Mouse (Mus musculus) v-Abl transformed pro-B cells (cell line): ENCODE results near the gene Gars.

Source experiments
- in situ Hi-C, 2 experiments: fragments of 400-800 bp; cut with MboI; formaldehyde crosslinking; loops; one replicate each; pipeline ENCODE4 v1.15.1; 2025; ENCODE audit not compliant: unreplicated experiment in 2 of 2

Gars gene

DNA sequence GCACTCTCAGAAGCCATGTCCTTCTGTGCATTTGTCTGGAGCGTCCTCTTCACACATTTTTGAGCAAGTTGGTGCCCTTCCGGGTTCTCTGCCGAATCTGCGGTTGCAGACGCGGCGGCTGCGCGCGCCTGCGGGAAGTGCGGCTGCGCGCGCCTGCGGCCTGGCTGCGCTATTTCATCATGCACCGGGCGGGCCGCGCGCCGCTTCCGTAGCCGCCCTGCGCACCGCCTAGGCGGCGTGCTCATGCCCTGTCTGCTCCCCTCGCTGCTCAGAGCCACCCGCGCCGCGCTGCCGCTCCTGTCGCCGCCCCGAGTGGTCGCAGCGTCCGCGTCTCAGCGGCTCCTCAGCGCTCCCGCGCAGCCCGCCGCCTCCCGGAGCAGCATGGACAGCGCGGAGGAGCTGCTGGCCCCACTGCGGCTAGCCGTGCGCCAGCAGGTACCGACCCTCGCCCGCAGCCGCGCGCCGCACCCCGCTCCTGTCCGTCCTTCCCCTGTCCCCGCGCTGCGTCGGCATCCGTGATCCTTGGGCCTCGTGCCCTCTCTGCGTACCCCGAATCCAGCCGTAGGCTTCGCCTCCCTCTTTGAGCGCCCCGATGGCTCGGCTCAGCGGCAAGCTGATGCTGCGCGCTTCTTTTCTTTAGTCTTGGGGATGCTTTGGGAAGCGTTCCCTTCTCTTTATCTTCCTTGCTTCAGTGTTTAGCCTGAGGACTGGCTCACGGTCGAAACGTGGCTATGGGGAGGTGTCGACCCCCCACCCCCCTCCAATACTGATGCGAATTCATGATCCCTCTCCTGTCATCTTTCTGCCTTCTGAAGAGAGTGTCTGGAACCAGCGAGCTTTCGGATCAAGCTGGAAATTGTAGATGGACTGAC, at the start of gene Gars:
Gene Gars (plus strand): TSS at position 209 of the 872 bp plus-strand sequence.
- in situ Hi-C loops = loop anchor here in 1 of 2 experiments (5.0 to 25.0 kb wide), 3 partner anchors 226 to 1674 kb away; partner anchors contain the start of genes Avl9 and Lsm5

DNA sequence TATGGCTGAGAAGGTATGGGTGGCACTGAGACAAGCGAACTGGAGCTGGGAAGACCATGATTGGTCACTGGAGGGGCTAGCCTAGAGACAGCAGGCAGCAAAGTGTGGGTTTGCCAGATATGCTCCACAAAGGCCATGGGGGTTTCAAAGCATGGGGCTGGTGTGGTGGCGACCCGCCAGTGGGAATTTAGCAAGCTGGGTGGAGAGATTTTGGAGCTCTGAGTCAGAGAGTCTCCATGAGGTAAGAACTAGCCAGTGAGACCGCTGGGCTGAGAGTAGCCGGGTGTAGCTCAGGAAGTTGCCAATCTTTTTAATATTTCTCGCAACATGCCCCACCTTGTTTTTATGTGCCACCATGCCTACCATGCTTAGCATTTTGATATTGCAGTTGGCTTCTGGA, 49.7 kb upstream of the Gars start:
- in situ Hi-C loops = no loop called here

DNA sequence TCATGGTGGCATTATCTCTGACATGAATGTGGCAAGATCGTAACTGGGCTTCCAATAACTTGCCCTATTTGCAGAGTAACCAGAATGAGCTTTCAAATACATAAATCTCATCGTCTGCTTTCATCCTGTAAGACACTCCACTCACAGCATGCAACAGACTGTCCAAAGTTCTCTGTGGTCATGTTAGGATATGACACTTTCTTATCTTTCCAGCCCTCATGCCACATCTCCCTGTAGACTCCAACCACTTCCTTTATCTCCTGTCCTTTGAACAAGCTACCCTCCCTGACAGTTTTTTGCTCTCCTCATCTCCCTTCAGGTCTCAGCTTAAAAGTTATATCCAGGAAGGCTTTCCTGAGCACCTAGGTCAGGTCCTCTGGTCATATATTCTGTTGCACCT, 46.6 kb upstream of the Gars start:
- in situ Hi-C loops = loop anchor here (5.0 to 10.0 kb wide), 8 partner anchors 69 to 406 kb away; partner anchors contain the start of gene Znrf2 (in 1 of the 2)

DNA sequence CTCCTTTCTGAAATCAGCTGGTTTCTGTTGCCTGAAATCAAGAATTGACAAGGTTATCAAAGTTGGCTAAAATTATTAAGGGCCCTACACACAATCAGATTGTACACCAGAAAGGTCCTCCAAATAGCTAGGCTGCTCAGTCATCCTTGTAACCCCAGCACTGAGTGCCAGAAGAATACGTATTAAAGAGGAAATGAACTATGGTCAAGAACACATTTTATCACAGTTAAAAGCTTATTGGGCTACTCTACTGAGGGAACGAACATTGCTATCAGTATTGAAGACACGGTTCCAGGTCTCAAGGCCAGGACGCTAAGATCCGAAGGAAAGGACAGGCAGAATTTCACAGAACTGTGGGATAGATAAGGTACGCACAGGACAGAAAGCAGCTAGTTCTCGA, 45.7 kb upstream of the Gars start:
- in situ Hi-C loops = loop anchor here (5.0 to 10.0 kb wide), 8 partner anchors 70 to 407 kb away; partner anchors contain the start of gene Znrf2 (in 1 of the 2)

DNA sequence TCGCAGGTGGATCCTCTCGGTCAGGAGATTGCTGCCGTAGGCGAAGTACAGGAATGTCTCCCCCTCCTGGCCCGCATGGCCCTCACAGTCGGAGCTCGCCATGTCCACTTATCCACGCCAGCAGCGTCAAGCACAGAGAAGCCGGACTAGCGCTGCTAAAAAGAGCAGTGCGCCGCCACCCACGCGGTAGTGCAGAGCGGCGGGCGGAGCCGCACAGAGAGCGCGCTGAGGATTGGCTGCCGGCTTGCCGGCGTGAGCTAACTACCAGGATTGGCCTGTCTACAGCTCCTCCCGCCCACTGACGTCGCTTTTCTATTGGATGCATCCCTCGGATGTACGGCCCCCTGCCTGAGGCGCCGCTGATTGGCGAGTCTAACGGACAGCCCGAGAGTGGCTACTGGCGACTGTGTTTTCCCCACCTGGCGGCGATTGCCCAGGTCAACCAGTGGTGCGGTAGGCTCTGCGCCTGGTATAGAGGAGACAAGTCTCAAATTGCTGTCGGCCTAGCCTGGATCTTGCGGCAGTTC, 45.0 kb upstream of the Gars start, which contains the start of gene Ggct:
Gene Ggct (minus strand): TSS at position 217 of the 527 bp plus-strand sequence.
- in situ Hi-C loops = loop anchor here (5.0 to 10.0 kb wide), 8 partner anchors 70 to 408 kb away; partner anchors contain the start of gene Znrf2 (in 1 of the 2)

DNA sequence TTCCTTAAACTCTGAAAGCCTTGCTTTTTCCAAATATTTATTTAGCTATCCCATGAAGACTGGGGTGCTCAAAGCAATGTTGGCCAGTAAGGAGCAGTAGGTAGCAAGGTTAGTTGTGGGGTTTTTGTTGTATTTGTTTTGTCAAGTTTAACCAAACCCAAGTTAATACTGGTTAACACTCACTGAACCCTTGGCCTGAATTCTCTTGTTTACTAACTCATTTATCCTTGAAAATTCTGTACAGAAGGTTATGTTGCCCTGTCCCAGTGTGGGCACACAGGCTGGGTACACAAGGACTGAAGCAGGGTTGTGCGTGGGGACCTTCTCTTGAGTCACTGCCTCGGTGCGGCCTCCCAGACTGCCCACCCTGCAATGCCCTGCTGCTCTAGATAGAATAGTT, 41.4 kb upstream of the Gars start:
- in situ Hi-C loops = loop anchor here in 1 of 2 experiments (10.0 kb wide), 3 partner anchors 182 to 412 kb away; partner anchors contain the start of gene Znrf2

DNA sequence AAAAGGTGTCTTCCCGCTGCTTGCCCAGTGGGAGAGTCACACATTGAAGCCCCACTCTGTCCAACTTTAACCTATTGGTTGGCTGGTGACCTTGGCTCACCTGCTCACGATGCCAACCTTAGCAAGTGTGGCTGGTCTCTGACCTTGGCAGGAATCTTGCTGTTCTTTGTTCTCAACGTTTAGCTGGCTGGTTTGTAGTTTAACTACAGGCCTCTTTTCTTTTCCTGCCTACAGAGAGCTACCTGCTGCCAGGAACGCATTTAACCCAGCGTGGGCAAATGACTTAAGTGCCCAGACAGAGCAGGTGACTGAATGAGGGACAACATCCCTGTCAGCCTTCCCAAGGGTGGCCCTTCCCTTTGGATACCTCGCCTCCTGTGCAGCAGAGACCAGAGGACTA, 40.1 kb upstream of the Gars start:
- in situ Hi-C loops = loop anchor here in 1 of 2 experiments (10.0 kb wide), 3 partner anchors 183 to 413 kb away; partner anchors contain the start of gene Znrf2

DNA sequence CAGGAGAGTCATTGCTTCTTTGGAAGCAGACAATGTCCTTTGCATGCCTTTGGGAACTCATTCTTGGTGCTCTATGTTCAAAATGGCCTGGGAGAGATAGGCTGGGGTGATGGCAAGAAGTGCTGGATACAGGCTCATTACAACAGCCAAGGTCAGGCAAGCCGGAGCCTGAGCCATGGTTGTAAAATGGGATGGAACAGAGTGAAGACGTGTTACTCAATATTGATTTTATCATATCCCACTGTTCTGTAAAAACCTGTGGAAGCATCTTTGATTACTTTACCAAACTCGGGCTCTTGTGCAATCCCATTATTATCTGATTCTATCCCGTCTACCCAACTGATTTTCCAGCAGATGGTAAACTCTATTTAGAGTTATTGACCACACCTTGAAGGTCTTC, 36.5 kb upstream of the Gars start:
- in situ Hi-C loops = no loop called here

DNA sequence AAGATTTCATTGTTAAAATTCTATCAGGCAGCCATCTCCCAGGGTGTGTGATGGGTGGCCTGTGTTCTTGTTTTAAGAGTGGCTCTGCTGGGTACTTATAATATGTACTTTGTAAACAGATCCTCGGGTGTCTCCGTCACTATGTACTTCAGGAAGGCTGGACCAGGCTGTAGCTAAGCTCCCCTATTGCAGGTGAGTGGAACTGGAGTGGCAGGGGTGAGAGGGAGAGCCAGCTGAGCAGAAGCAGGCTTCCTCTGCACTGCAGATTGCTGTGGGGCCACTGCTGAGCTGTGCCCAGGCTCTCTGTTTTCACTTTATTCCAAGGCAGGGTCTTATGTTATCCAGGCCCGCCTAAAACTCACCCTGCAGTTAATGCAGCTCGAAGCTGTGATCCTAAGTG, 35.4 kb upstream of the Gars start:
- in situ Hi-C loops = no loop called here

DNA sequence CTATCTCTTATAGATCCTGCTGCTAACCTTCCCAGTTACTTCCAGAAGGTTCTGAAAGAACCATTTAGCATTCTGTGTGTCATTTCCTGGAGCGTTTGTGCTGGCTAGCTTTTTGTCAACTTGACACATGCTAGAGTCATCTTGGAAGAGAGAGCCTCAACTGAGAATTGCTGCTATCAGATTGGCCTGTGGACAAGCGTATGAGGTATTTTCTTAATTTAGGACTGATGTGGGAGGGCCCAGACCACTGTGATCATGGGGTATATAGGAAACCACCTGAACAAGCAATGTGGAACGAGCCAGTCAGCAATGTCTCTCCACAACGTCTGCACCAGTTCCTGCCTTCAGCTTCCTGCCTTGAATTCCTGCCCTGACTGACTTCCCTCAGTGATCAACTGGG, 34.2 kb upstream of the Gars start:
- in situ Hi-C loops = no loop called here

DNA sequence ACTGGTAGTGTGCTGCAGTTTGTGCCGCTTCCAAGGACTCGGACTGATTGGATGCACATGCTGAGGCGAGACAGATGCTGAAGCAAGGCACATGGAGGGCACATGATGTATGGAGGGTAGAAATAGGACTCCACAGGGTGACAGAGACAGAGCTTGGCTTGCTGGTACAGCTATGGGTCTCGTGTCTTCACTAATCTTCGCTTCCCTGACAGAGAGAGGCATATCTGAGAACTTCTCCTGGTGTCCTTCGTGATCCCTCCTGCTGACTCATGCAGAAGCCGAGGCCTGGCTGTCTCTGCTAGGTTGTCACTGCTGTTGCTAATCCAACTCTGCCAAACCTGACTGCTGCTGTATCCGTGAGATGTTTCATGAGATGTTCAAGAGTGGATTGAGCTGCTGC, 29.4 kb upstream of the Gars start:
- in situ Hi-C loops = no loop called here

DNA sequence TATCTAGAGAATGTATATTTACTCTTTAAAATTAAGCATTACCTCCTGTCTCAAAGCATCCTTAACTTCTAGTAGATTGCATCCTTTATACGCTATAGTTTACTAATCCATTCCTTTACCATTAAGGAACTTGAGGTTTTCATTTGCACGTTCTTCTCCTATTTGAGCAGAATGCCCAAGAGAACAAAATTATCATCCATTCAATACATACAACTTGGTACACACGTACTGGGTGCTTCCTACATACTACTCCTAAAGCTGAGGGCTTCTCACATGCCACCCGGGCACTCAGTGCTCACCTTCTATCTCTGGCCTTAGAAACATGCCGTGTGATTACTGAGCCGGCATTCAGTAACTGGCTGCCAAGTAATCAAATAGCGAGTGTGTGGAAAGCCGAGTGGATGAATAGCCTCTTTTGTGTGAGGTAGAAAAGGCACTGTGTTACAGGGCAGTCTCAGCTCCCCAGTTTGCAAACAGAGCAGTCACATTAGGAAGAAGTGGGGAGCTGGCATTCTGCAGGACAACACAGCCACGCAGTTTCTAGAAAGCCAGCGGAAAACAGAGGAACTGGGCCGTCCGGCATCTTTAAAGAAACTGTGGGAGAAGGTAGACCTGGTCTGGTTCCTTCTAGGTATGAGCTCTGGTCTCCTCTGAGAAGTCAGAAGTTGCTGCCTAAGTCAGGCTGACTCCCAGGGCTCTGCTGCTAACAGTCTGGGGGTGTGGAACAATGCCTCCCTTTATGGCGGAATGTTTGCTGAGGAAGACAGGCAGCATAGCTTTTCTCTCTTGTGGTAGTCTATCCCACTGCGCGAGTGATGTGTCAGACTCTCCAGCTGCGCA, 28.2 kb upstream of the Gars start:
- in situ Hi-C loops = no loop called here

DNA sequence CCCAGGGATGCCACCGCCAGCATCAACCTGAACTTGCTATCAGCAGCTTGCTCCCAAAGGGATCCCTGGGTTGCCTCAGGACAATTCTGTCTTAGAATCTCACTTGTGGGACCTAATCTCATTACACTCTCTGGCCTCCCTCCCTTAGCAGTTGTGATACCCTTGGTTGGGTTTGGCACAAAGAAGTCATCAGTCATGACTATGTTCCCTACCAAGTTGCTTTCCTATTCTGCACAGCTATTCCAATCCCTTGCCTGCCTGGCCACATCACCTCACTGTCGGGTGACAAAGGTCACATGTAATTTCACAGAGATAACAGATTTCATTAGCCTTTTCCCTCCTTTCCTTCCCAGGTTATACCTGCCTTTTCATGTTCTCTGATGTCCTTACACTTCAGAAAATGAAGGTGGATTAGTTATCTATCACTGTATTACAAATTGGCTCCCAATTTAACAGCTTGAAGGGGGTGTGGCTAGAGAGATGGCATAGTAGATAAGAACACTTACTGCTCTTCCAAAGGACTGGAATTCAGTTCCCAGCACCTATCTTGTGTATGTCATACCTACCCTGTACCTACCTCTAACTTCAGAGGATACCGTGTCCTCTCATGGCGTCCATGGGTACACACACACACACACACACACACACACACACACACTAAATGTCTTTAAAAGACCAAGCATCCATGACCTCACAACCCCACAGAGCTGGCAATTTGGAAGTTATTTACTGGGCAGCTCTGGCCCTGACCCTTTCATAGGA, 27.3 kb upstream of the Gars start:
- in situ Hi-C loops = no loop called here

DNA sequence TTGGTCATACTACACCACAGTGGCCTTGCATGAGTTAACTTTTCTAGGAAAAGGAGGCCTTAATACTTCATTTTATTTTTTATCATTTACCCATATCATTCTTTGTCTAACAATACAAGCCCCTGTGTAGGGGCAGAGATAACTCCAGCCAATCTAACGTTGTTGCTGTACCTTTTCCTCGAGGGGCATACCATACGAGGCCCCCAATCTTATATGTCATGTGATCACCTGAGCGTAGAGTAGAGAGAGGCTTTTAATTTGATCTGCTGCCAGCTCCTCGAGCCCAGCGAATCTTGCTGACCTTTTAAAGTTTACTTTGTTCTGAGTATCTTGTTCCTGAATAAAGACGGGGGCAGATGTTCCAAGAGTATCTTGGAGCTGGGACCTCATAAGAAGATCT, 25.3 kb upstream of the Gars start:
- in situ Hi-C loops = no loop called here

DNA sequence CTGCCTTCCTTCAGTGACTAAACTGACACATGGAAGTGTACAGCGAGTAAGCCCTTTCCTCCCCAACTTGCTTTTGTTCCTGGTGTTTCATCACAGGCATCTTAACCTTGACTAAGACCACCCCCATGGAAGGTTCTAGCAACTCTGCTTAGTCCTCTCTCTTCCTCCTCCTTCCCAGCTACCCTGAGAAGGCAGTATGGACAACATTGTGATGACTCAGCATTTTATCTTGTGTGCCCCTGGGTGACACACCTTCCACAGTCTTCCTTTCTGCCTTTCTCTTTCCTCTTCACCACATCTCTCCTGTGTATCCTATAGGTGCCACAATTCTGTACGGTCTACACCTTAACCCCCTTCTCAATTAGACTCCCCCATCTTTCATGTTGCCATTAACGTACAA, 23.6 kb upstream of the Gars start:
- in situ Hi-C loops = no loop called here

DNA sequence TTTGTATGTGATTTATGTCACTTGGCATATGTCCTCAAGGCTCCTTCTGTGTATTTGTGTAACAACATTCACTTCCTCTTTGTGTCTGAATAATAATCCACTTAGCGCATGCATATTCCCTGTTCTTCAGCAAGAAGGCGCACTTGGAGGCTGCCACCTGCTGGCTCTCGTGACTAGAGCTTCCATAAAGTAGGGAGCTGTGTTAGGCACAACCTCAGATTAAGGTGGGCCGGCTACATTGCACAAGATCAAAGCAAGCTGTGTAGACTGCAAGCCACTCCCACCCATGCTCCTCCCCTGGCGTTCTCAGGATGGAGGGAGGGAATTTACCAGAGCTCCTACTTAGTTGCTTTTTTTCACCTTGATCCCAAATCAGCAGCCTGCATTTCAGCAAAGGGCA, 21.6 kb upstream of the Gars start:
- in situ Hi-C loops = loop anchor here (5.0 kb wide), 1 partner anchor 151 kb away; no protein-coding TSS in a partner anchor

DNA sequence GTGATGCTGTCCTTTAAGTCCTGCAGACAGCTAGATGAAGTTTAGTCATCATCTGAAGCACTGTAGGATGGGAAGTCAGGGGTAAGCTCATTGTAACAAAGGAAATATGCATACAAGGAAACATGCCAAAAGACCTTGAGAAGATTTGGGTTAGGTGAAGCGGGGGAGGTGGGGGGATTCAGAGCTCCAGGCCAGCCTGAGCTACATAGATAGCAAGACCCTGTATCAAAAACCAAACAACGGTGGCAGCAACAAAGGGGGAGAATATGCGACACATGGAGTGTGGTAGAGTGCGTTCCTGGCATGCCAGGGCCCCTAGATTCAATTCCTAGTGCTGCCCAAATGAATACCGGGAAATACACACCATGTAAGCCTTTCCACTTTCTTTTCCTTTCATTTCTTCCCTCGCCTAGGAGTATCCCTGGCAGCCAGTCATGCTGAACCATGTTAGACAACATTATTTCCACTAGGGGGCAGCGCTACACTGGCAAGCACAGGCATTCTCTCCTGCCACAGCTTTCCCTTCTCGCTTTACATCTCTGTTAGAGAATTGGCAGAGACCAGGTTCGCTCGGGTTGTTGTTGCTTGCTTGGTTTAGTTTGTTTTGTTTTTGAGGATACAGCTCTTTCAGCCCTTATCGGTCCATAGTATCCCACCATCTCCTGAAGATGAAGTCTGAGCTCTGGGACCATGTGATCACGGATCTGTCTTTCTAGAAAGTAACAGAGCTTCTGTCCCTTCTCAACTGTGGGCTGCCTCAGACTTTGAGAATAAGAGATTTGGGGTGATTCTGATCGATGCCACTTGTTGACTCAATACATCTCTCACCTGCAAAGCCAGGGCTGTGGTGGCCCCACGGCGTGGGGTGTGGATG, 20.9 kb upstream of the Gars start:
- in situ Hi-C loops = loop anchor here (5.0 kb wide), 1 partner anchor 150 kb away; no protein-coding TSS in a partner anchor

DNA sequence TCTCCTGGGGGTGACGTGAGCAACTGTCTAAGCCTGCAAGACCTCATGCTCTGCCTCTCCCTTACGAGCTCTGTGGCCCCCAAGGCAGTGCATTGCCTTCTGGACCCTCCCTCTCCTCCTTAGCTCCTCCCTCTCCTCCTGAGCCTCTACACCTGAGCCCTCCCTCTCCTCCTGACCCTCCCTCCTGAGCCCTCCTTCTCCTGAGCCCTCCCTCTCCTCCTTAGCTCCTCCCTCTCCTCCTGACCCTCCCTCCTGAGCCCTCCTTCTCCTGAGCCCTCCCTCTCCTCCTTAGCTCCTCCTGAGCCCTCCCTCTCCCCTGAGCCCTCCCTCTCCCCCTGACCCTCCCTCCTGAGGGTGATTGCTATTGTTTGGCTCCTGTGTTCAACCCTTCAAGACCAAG, 19.4 kb upstream of the Gars start:
- in situ Hi-C loops = loop anchor here (5.0 kb wide), 1 partner anchor 149 kb away; no protein-coding TSS in a partner anchor

DNA sequence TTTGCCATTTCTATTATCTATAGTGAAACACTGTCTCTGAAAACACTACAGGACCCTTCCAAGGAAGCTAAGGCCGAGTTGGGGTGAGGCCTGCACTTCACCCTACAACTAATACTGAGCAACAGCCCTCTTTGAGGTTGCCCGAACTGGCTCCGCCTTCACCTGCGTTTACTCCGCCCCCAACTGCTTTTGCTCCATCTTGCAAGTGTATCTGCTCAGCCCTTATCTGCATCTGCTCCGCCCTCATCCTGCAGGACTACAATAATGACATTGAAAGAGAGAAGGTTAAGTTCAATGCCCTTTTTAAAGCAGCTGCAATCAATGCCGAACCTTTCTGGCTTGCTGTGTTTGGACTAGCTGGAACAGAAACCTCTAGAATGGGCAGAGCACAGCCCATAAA, 16.0 kb upstream of the Gars start:
- in situ Hi-C loops = no loop called here
